Mouse (Mus musculus): ENCODE results near the gene Lin52. TPM values are rescaled to one million over a fixed set of nuclear protein-coding genes. Genes with fewer than 3 reads are reported as not detected.

The Lin52 gene
- polyA plus RNA-seq (2014; fragmentation: Nextera tagmentation; extraction: Ambion mirVana) = 30.8 and 35.0 TPM in 2 replicates

- peak; percentile 98 for ATAC-seq (ENCODE audit: low read depth)
- H3K4me3 ChIP-seq (ENCODE audit: low read depth, low read length) = peak within 1 kb of the TSS; percentile 62
Observed at GRCm38 (mm10) chr12:84450718-84451646, at the start of gene Lin52, which contains the start of gene Aldh6a1. TSS of gene Lin52 (plus strand) at chr12:84451422. TSS of gene Aldh6a1 (minus strand) at chr12:84451004.

GRCm38 (mm10) chr12:84402923-84403322 is 48.3 kb upstream of the Lin52 start:
- ATAC-seq (ENCODE audit: low read depth) = no peak
- WGBS = 85% methylated on average over 9 of the region's 9 CpGs
- H3K27ac ChIP-seq (ENCODE audit: low read depth, low read length) = no peak overlapping the region

More at GRCm38 (mm10) chr12:84450718-84451646, at the start of gene Lin52, which contains the start of gene Aldh6a1:
- under 1% methylated on average over 49 of the region's 49 CpGs for WGBS
- 0 out of 2 replicates have a peak, but pooled peaks cover 6% of the 10 kb centered on the region for H3K4me1 ChIP-seq (ENCODE audit: control insufficient read depth, insufficient read depth, low read length)
- no peaks in the 10 kb centered on the region for H3K27me3 ChIP-seq (ENCODE audit: control insufficient read depth, insufficient read depth, low read length)
- H3K9me3 ChIP-seq (ENCODE audit: control insufficient read depth, low read length) = no peaks in the 10 kb centered on the region
- no peaks in the 10 kb centered on the region for H3K36me3 ChIP-seq (ENCODE audit: control insufficient read depth, insufficient read depth, low read length)
- peak within 1 kb of the TSS; percentile 50 for H3K9ac ChIP-seq (replicated peaks; ENCODE audit: low read depth, low read length)
- H3K27ac ChIP-seq (ENCODE audit: low read depth, low read length) = peak within 1 kb of the TSS; percentile 82
- H3K4me2 ChIP-seq (ENCODE audit: low read depth, low read length) = peak within 1 kb of the TSS; percentile 94

GRCm38 (mm10) chr12:84404541-84404940 is 46.7 kb upstream of the Lin52 start:
- Histone ChIP-seq H3K4me3 (ENCODE audit: low read depth, low read length) (no peak overlapping the region), H3K4me1 (ENCODE audit: control insufficient read depth, insufficient read depth, low read length) (peaks cover 5% of the 10 kb centered on the region; the same call in 1 of the 2 replicates), H3K9me3 (ENCODE audit: control insufficient read depth, low read length) (no peaks in the 10 kb centered on the region), H3K4me2 (ENCODE audit: low read depth, low read length) (no peak overlapping the region), H3K36me3 (ENCODE audit: control insufficient read depth, insufficient read depth, low read length) (no peaks in the 10 kb centered on the region), H3K27me3 (ENCODE audit: control insufficient read depth, insufficient read depth, low read length) (no peaks in the 10 kb centered on the region), H3K27ac (ENCODE audit: low read depth, low read length) (no peak overlapping the region), H3K9ac (replicated peaks; ENCODE audit: low read depth, low read length) (no peak overlapping the region)
- no peak for ATAC-seq (ENCODE audit: low read depth)
- 66% methylated on average over 6 of the region's 6 CpGs for WGBS

More at GRCm38 (mm10) chr12:84402923-84403322, 48.3 kb upstream of the Lin52 start:
- no peak overlapping the region for H3K4me2 ChIP-seq (ENCODE audit: low read depth, low read length)
- H3K9ac ChIP-seq (replicated peaks; ENCODE audit: low read depth, low read length) = no peak overlapping the region
- H3K4me1 ChIP-seq (ENCODE audit: control insufficient read depth, insufficient read depth, low read length) = peaks cover 4% of the 10 kb centered on the region; the same call in 1 of the 2 replicates
- H3K27me3 ChIP-seq (ENCODE audit: control insufficient read depth, insufficient read depth, low read length) = no peaks in the 10 kb centered on the region
- H3K36me3 ChIP-seq (ENCODE audit: control insufficient read depth, insufficient read depth, low read length) = no peaks in the 10 kb centered on the region
- no peak overlapping the region for H3K4me3 ChIP-seq (ENCODE audit: low read depth, low read length)
- H3K9me3 ChIP-seq (ENCODE audit: control insufficient read depth, low read length) = no peaks in the 10 kb centered on the region

GRCm38 (mm10) chr12:84407259-84407658 is 44.0 kb upstream of the Lin52 start:
- 59% methylated on average over 4 of the region's 4 CpGs for WGBS
- Histone ChIP-seq H3K4me3 (ENCODE audit: low read depth, low read length) (no peak overlapping the region), H3K4me2 (ENCODE audit: low read depth, low read length) (no peak overlapping the region), H3K4me1 (ENCODE audit: control insufficient read depth, insufficient read depth, low read length) (peaks cover 5% of the 10 kb centered on the region; the same call in 1 of the 2 replicates), H3K36me3 (ENCODE audit: control insufficient read depth, insufficient read depth, low read length) (no peaks in the 10 kb centered on the region), H3K9me3 (ENCODE audit: control insufficient read depth, low read length) (no peaks in the 10 kb centered on the region), H3K9ac (replicated peaks; ENCODE audit: low read depth, low read length) (no peak overlapping the region), H3K27ac (ENCODE audit: low read depth, low read length) (no peak overlapping the region), H3K27me3 (ENCODE audit: control insufficient read depth, insufficient read depth, low read length) (no peaks in the 10 kb centered on the region)
- no peak for ATAC-seq (ENCODE audit: low read depth)

GRCm38 (mm10) chr12:84407874-84408818 is 43.1 kb upstream of the Lin52 start:
- Histone ChIP-seq H3K27me3 (ENCODE audit: control insufficient read depth, insufficient read depth, low read length) (no peaks in the 10 kb centered on the region), H3K4me2 (ENCODE audit: low read depth, low read length) (peak overlapping the region; percentile 61), H3K9me3 (ENCODE audit: control insufficient read depth, low read length) (no peaks in the 10 kb centered on the region), H3K4me1 (ENCODE audit: control insufficient read depth, insufficient read depth, low read length) (peaks cover 5% of the 10 kb centered on the region; the same call in 1 of the 2 replicates), H3K4me3 (ENCODE audit: low read depth, low read length) (peak overlapping the region; percentile 76), H3K27ac (ENCODE audit: low read depth, low read length) (peak overlapping the region; percentile 84), H3K36me3 (ENCODE audit: control insufficient read depth, insufficient read depth, low read length) (no peaks in the 10 kb centered on the region), H3K9ac (replicated peaks; ENCODE audit: low read depth, low read length) (peak overlapping the region; percentile 81)
- no peak; the same call in 1 of the 2 replicates for ATAC-seq (ENCODE audit: low read depth)
- 1% methylated on average over 48 of the region's 52 CpGs for WGBS

GRCm38 (mm10) chr12:84408819-84409507 is 42.3 kb upstream of the Lin52 start, which contains the start of the genes Entpd5 and Bbof1:
TSS of gene Entpd5 (minus strand) at chr12:84409029.
TSS of gene Bbof1 (plus strand) at chr12:84409071.
- Histone ChIP-seq H3K27ac (ENCODE audit: low read depth, low read length) (peak within 1 kb of the TSS; percentile 84), H3K4me1 (ENCODE audit: control insufficient read depth, insufficient read depth, low read length) (peaks cover 5% of the 10 kb centered on the region; the same call in 1 of the 2 replicates), H3K9me3 (ENCODE audit: control insufficient read depth, low read length) (no peaks in the 10 kb centered on the region), H3K9ac (replicated peaks; ENCODE audit: low read depth, low read length) (peak within 1 kb of the TSS; percentile 81), H3K36me3 (ENCODE audit: control insufficient read depth, insufficient read depth, low read length) (no peaks in the 10 kb centered on the region), H3K4me3 (ENCODE audit: low read depth, low read length) (peak within 1 kb of the TSS; percentile 76), H3K4me2 (ENCODE audit: low read depth, low read length) (peak within 1 kb of the TSS; percentile 61), H3K27me3 (ENCODE audit: control insufficient read depth, insufficient read depth, low read length) (no peaks in the 10 kb centered on the region)
- under 1% methylated on average over 56 of the region's 63 CpGs for WGBS
- peak; percentile 94 for ATAC-seq (ENCODE audit: low read depth)

- peak; percentile 95 for ATAC-seq (ENCODE audit: low read depth)
- Histone ChIP-seq H3K36me3 (ENCODE audit: control insufficient read depth, insufficient read depth, low read length) (no peaks in the 10 kb centered on the region), H3K9ac (replicated peaks; ENCODE audit: low read depth, low read length) (peak within 1 kb of the TSS; percentile 66), H3K27me3 (ENCODE audit: control insufficient read depth, insufficient read depth, low read length) (no peaks in the 10 kb centered on the region), H3K4me2 (ENCODE audit: low read depth, low read length) (peak within 1 kb of the TSS; percentile 76), H3K4me3 (ENCODE audit: low read depth, low read length) (peak within 1 kb of the TSS; percentile 56), H3K4me1 (ENCODE audit: control insufficient read depth, insufficient read depth, low read length) (peaks cover 2% of the 10 kb centered on the region; the same call in 1 of the 2 replicates), H3K27ac (ENCODE audit: low read depth, low read length) (peak within 1 kb of the TSS; percentile 91), H3K9me3 (ENCODE audit: control insufficient read depth, low read length) (no peaks in the 10 kb centered on the region)
- 2% methylated on average over 50 of the region's 50 CpGs for WGBS
Observed at GRCm38 (mm10) chr12:84416834-84417604, 34.2 kb upstream of the Lin52 start, which contains the start of gene Rnf113a2. TSS of gene Rnf113a2 (plus strand) at chr12:84417196.

Measured in neural tube, embryonic 14.5 days (tissue).